Mouse (Mus musculus): ENCODE data around the gene Mrm1. TPM values are rescaled to one million over a fixed set of nuclear protein-coding genes. Genes with fewer than 3 reads are reported as not detected.

Gene Mrm1
- total RNA-seq, 2 experiments from 2014 or later: 20.8 to 25.0 TPM

DNA sequence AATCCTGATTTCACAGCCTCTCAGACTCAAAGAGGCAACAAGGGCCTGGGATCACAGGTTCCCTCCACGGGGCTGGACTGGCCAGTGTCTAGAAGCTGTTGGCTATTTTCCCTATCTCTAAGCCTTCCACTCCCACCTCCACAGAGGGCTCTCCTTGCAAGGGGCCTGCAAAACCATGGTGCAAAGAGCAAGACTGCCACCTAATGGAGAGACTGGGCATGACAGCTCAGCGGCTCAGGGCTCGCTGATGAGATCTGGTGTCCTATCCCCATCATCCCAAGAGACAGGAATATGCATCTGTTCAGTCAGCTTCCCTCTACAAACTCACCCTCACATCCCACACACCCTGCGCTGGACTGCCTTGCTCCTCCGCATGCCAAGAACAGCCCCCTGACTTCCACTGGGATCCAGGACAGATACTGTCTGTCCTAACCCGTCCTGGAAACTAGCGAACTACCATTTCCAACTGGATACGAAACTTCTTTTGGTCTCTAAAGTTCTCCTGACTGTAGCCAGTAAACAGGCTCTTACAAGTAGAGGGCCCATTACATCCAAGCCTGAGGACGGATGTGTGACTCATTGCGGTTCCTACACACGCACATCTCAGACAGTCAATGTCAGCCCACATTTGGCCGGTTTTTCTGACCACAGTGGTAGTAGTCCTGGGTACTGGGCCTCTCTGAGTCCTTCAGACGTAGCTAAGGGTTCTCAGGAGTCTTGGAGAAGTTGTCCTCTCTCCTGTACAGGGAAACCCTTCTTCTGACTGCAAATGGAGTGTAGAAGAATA is 5.4 kb downstream of the Mrm1 start:
- DNase-seq: peak; percentile 44 to 84

DNA sequence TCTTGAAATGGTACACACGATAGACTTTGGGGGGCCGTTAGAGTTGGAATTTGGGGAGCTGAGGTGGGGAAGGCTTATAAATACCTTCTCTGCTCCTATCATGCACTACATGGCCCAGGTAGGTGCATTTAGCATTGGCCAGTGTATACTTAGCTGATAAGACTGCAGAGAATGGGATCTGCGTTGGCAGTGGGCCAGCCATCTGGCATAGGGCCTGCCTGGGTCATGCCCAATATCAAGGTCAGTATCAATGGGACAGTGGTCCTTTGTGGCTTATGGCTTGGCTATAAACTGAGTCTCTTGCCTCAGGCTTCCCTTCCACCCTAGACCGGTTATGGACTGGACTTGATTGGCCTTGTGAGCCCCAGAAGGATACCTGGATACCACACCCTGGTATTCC is 14.9 kb downstream of the Mrm1 start:
- no peak for DNase-seq

DNA sequence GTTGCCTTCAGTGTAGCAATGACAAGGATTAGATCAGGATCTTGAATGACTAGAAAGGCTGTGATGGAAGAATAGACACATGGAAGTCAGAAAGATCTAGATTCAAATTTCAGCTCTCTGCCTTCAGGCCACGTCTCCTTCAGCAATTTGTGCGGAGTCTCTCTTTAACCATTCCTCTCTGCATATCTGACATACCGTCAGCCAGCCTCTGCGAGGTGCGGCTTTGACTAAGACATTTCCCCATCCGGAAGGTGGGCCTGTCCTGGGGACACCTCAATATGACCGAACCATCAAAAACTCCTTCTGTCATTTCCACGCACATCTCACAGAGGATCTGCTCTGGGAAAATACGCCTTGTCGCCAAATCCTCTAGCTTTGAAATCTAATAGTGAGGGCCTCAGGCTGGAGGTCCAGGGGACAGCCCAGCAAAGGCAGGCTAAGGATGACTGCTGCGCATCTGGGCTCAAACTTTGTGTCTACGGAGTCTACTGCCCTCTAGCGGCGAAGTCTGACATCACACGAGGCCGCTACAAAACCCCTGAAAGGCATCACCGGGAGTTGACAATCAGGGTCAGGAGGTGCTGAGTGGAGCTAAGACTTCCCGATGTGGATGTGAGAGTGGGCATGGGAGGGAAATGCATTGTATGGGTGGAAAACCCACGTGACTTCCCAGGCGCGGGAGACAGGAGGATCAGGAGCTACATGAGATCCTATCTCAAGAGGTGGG is 21.5 kb downstream of the Mrm1 start:
- peak; percentile 36 to 86 for DNase-seq

GRCm38 (mm10) chr11:84797026-84797425 is 22.3 kb downstream of the Mrm1 start:
- no peak for DNase-seq

GRCm38 (mm10) chr11:84794496-84795113 is 24.7 kb downstream of the Mrm1 start:
- peak; percentile 35 to 72 for DNase-seq

DNA sequence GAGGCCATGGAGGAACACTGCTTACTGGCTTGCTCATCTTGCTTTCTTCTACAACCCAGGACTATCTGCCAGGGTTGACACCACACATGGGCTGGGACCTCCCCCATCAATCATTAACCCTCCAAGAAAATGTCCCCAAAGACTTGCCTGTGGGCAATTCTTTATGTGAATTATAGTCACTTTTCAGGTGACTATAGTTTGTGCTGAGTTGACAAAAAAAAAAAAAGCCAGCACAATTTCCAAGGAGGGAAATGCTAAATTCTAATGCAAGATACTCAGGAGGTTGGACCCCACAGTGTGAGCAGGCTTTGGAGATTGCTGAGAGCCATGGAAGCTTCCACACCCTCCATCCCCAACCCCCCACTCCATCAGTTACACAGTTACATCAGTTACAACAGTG is 25.8 kb downstream of the Mrm1 start:
- no peak for DNase-seq

DNA sequence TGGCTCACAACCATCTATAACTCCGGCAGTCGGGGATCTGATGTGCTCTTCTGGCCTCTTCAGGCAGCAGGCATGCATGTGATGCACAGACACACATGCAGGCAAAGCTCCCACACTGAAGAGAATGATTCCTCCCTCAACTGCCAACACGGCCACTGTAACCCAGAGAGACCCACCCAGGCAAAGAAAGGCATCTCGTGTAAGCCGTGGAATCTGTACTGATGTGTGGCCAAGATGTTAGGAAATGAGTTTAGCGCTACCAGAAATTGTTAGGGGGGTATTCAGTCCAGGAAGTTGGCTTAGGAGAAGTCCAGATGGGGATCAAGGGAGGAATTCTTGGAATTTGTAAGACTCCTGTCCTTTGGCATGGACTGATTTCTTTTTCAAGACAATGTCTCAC is 28.9 kb downstream of the Mrm1 start:
- DNase-seq: no peak

DNA sequence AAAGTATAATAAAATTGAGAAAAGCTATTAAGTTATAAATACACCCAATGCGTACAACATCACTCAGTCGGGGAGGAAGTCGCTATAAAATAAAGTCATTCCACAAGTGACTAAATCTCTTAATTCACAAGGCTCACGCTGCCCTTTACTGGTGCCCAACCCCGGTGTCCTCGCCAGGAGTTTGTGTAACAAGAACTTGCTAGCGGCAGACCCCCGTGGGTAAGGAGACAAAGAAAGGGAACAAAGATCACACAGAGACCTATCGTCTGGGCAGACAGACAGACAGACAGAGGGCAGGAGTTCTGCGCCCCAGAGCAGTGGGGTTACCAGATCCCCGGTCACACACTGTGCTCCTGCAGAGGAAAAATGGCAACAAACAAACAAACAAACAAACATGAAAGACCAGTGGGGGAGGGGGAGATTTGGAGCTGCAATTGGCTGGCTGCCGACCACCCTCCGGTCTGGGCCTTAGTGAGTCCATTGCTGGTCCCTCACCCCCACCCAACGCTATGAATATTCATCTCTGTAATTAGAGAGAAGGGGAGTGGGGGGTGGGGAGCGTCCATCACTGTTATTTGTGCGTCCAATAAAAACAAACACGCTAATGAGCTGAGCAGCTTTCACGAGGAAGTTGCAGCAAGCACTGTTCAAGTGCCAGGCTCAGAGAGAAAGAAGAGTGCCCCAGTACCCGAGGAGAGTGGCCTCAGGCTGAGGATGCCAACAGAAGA is 39.0 kb downstream of the Mrm1 start:
- DNase-seq: no peak

- no peak for DNase-seq
These were observed 43.8 kb downstream of the Mrm1 start for GRCm38 (mm10) chr11:84775560-84775959.

- no peak for DNase-seq
These were observed 44.3 kb downstream of the Mrm1 start for GRCm38 (mm10) chr11:84774870-84775514.

GRCm38 (mm10) chr11:84767898-84768297 is 51.4 kb downstream of the Mrm1 start:
- DNase-seq: no peak

GRCm38 (mm10) chr11:84765125-84765524 is 54.2 kb downstream of the Mrm1 start:
- peak; percentile 20 to 24 for DNase-seq

- peak in 1 of 2 experiments; percentile 7 for DNase-seq
These were observed 54.8 kb downstream of the Mrm1 start for GRCm38 (mm10) chr11:84764527-84764961.

DNA sequence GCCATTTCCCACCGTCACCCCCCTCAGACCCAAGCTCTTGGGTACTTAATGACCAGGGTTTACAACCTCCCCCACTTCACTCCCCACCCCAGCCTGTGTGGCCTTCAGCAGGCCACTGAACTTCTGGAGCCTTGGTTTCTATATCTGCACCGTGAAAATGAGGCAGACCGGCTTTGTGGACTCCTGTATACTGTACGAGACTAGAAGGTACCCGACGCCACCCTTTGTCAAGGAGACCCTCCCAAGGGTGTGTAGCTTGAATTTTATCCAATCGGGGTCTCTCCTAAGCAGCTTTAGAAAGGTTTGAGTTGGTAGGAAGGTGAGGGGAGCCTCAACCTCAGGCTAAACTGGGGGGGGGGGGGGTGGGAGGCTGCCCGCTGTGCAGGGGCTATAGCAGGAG is 55.2 kb downstream of the Mrm1 start:
- DNase-seq: no peak

Other genes with a start within 250 kb of the Mrm1 start
- gene Dhrs11, start 9.5 kb upstream of the Mrm1 start, total RNA-seq (2021): 10 to 100 TPM; 97.1 to 99.1 TPM
- gene Ggnbp2, start 51.3 kb upstream of the Mrm1 start, total RNA-seq (2021): 10 to 100 TPM; 53.9 to 57.9 TPM
- 1 to 10 TPM; 3.2 to 5.2 TPM for gene Myo19, start 60.6 kb upstream of the Mrm1 start, total RNA-seq (2021)
- 1 to 10 TPM; 6.4 to 7.3 TPM for gene Pigw, start 60.8 kb upstream of the Mrm1 start, total RNA-seq (2021)
- gene Znhit3, start 96.9 kb upstream of the Mrm1 start, total RNA-seq (2021): 10 to 100 TPM; 11.5 to 12.9 TPM
- gene Car4, start 138.3 kb upstream of the Mrm1 start, total RNA-seq (2021): 10 to 100 TPM; 16.9 to 29.0 TPM